In genomic region chr14:122373458-122373857, GRCm38 (mm10) we compare ENCODE assay signal across 9 mouse cellular contexts.
DNase-seq lines count a peak whose midpoint lies in the region; ATAC-seq and TF ChIP-seq lines count a peak whose summit lies in the region.
"Had no signal": no experiment of that assay in that cellular context is flagged by ENCODE, and none has a peak within 500 bp of the region (broad histone marks: within the 10 kb centered on the region; RNA-seq: fewer than 3 reads in every experiment).

No protein-coding gene starts in this region.

- H3K27me3 ChIP-seq in heart, embryonic 11.5 days (ENCODE audit: control insufficient read depth, insufficient read depth, low read length): no peaks in the 10 kb centered on the region; the same call in 1 of the 2 replicates
- peaks cover 89% of the 10 kb centered on the region for H3K27me3 ChIP-seq in embryonic facial prominence, embryonic 10.5 days (replicated peaks; ENCODE audit: low read depth, poor library complexity, severe bottlenecking)
- H3K27me3 ChIP-seq in hindbrain, embryonic 15.5 days: peaks cover 26% of the 10 kb centered on the region
- H3K27me3 ChIP-seq in neural tube, embryonic 12.5 days (replicated peaks): peaks cover 30% of the 10 kb centered on the region
- H3K27me3 ChIP-seq in lung, postnatal 0 days (replicated peaks; ENCODE audit: insufficient read depth, low read length): no peaks in the 10 kb centered on the region

- no peaks in the 10 kb centered on the region for H3K36me3 ChIP-seq in heart, embryonic 11.5 days (ENCODE audit: control insufficient read depth, insufficient read depth, low read length)
- H3K36me3 ChIP-seq in embryonic facial prominence, embryonic 10.5 days (replicated peaks): no peaks in the 10 kb centered on the region
- H3K36me3 ChIP-seq in hindbrain, embryonic 15.5 days: no peaks in the 10 kb centered on the region
- H3K36me3 ChIP-seq in neural tube, embryonic 12.5 days: no peaks in the 10 kb centered on the region
- H3K36me3 ChIP-seq in lung, postnatal 0 days (ENCODE audit: insufficient read depth, low read length): no peaks in the 10 kb centered on the region

- no peaks in the 10 kb centered on the region for H3K4me1 ChIP-seq in heart, embryonic 11.5 days (ENCODE audit: control insufficient read depth, insufficient read depth, low read length)
- peaks cover 47% of the 10 kb centered on the region for H3K4me1 ChIP-seq in embryonic facial prominence, embryonic 10.5 days
- peaks cover 7% of the 10 kb centered on the region for H3K4me1 ChIP-seq in hindbrain, embryonic 15.5 days (replicated peaks)
- H3K4me1 ChIP-seq in neural tube, embryonic 12.5 days: peaks cover 19% of the 10 kb centered on the region
- no peaks in the 10 kb centered on the region for H3K4me1 ChIP-seq in lung, postnatal 0 days (ENCODE audit: insufficient read depth, low read depth, low read length)

- no peak for DNase-seq in heart, postnatal 14 days
- peak; percentile 48 for DNase-seq in embryonic facial prominence, embryonic 10.5 days (ENCODE audit: low spot score)
- no peak for DNase-seq in lung, postnatal 0 days (ENCODE audit: low spot score)
- no peak for DNase-seq in left cerebral cortex, postnatal 4 days
- DNase-seq: B cell, adult 2 months had no signal

- H3K27ac ChIP-seq in heart, embryonic 11.5 days (ENCODE audit: low read depth, low read length): no peak overlapping the region
- peak overlapping the region; percentile 5 for H3K27ac ChIP-seq in embryonic facial prominence, embryonic 10.5 days (replicated peaks)
- H3K27ac ChIP-seq in hindbrain, embryonic 15.5 days (replicated peaks): peak overlapping the region; percentile 41
- H3K27ac ChIP-seq in neural tube, embryonic 12.5 days: no peak overlapping the region
- H3K27ac ChIP-seq in lung, postnatal 0 days (ENCODE audit: low read length): no peak overlapping the region

- H3K9ac ChIP-seq in heart, embryonic 11.5 days (ENCODE audit: low read depth, low read length): no peak overlapping the region
- H3K9ac ChIP-seq in hindbrain, embryonic 15.5 days: no peak overlapping the region
- H3K9ac ChIP-seq in neural tube, embryonic 12.5 days: no peak overlapping the region
- no peak overlapping the region for H3K9ac ChIP-seq in lung, postnatal 0 days (replicated peaks; ENCODE audit: low read depth)

- no peak for TF ChIP-seq CTCF in lung, postnatal 0 days (IDR thresholded peaks at IDR 0.05)

- peak overlapping the region; percentile 25 for H3K4me2 ChIP-seq in heart, embryonic 11.5 days
- H3K4me2 ChIP-seq in hindbrain, embryonic 15.5 days: peak overlapping the region; percentile 45
- H3K4me2 ChIP-seq in neural tube, embryonic 12.5 days (replicated peaks): peak overlapping the region; percentile 54
- no peak overlapping the region for H3K4me2 ChIP-seq in lung, postnatal 0 days (replicated peaks; ENCODE audit: low read depth, low read length)

- no peak for TF ChIP-seq EP300 in lung, postnatal 0 days (IDR thresholded peaks at IDR 0.05)

- 52% methylated on average over 19 of the region's 19 CpGs for WGBS in heart, embryonic 11.5 days (ENCODE audit: insufficient replicate concordance)
- WGBS in embryonic facial prominence, embryonic 10.5 days: 16% methylated on average over 19 of the region's 19 CpGs
- WGBS in hindbrain, embryonic 15.5 days: 9% methylated on average over 19 of the region's 19 CpGs
- 9% methylated on average over 19 of the region's 19 CpGs for WGBS in neural tube, embryonic 12.5 days
- 43% methylated on average over 19 of the region's 19 CpGs for WGBS in lung, postnatal 0 days

- no peaks in the 10 kb centered on the region for H3K9me3 ChIP-seq in heart, embryonic 11.5 days (replicated peaks; ENCODE audit: control insufficient read depth, low read length)
- no peaks in the 10 kb centered on the region for H3K9me3 ChIP-seq in embryonic facial prominence, embryonic 10.5 days
- no peaks in the 10 kb centered on the region for H3K9me3 ChIP-seq in hindbrain, embryonic 15.5 days
- no peaks in the 10 kb centered on the region for H3K9me3 ChIP-seq in neural tube, embryonic 12.5 days
- no peaks in the 10 kb centered on the region for H3K9me3 ChIP-seq in lung, postnatal 0 days (ENCODE audit: low read length)

- no peak for ATAC-seq in heart, embryonic 11.5 days (replicated peaks; ENCODE audit: insufficient number of reproducible peaks, low FRiP score, low TSS enrichment)
- peak; percentile 44; the same call in 1 of the 2 replicates for ATAC-seq in hindbrain, embryonic 15.5 days (ENCODE audit: low FRiP score, low read depth)
- ATAC-seq in neural tube, embryonic 12.5 days (ENCODE audit: low FRiP score, low read depth): peak; percentile 90
- ATAC-seq in lung, postnatal 0 days: no peak
- ATAC-seq in inflammation-experienced regulatory T-cells, adult 6 months: no peak

- H3K4me3 ChIP-seq in heart, embryonic 11.5 days (ENCODE audit: low read depth, low read length): no peak overlapping the region
- H3K4me3 ChIP-seq in embryonic facial prominence, embryonic 10.5 days: peak overlapping the region; percentile 40
- 0 out of 2 replicates have a peak overlapping the region, but pooled peaks have one; percentile 11 for H3K4me3 ChIP-seq in hindbrain, embryonic 15.5 days
- H3K4me3 ChIP-seq in neural tube, embryonic 12.5 days: no peak overlapping the region
- no peak overlapping the region for H3K4me3 ChIP-seq in lung, postnatal 0 days (ENCODE audit: low read depth, low read length)

- intact Hi-C loops in heart, postnatal 14 days (cut with DNase I): no loop called here
- intact Hi-C loops in left cerebral cortex, postnatal 4 days (cut with DNase I): no loop called here

Comparison
In these comparisons a context has a peak if more than half of its experiments do, and no peak if none do; other contexts are left out.
1. ATAC-seq: peak in hindbrain, embryonic 15.5 days (single experiment) and neural tube, embryonic 12.5 days (single experiment); none in heart, embryonic 11.5 days (single experiment), lung, postnatal 0 days (single experiment) and inflammation-experienced regulatory T-cells, adult 6 months (single experiment).
2. H3K27ac ChIP-seq: peak in embryonic facial prominence, embryonic 10.5 days (single experiment) and hindbrain, embryonic 15.5 days (single experiment); none in heart, embryonic 11.5 days (single experiment), neural tube, embryonic 12.5 days (single experiment) and lung, postnatal 0 days (single experiment).
3. H3K4me3 ChIP-seq: peak in embryonic facial prominence, embryonic 10.5 days (single experiment) and hindbrain, embryonic 15.5 days (single experiment); none in heart, embryonic 11.5 days (single experiment), neural tube, embryonic 12.5 days (single experiment) and lung, postnatal 0 days (single experiment).